Mouse (Mus musculus) left cerebral cortex, adult 2 months (tissue): Measurements from ENCODE around the gene Ptgfrn. TPM values are rescaled to one million over a fixed set of nuclear protein-coding genes. Genes with fewer than 3 reads are reported as not detected.
A peak's percentile ranks its signal among the peaks of the same experiment; 100 is the strongest.

Experiments
- DNase-seq, 2 experiments: peaks; one replicate each; pipeline ENCODE4 v3.0.0; 2021 to 2022; ENCODE audit warnings: low spot score in 2 of 2, mixed read lengths in 1 of 2; ENCODE audit errors: extremely low spot score in 1 of 2
- H3K27ac ChIP-seq: fragments of 200-600 bp; 2 replicates; pipeline ENCODE4 v1.8.1; 2022
- H3K4me3 ChIP-seq: fragments of 200-600 bp; 2 replicates; pipeline ENCODE4 v1.8.1; 2022
- CTCF ChIP-seq: fragments of 200-600 bp; IDR thresholded peaks from 2 replicates; pipeline ENCODE4 v1.8.1; 2022; ENCODE audit warnings: antibody characterized with exemption, mild to moderate bottlenecking, moderate library complexity
- intact Hi-C: fragments of 180-260 bp; cut with DNase I; formaldehyde crosslinking; loops from one replicate; pipeline ENCODE4 v1.15.1; 2025
- total RNA-seq, 2 experiments: library from RNA; stranded (reverse); gene quantifications; 2 replicates each; pipeline ENCODE4 v1.2.3; 2021

Gene Ptgfrn
- total RNA-seq, 2 experiments from 2014 or later = 39.7 to 40.7 TPM

DNA sequence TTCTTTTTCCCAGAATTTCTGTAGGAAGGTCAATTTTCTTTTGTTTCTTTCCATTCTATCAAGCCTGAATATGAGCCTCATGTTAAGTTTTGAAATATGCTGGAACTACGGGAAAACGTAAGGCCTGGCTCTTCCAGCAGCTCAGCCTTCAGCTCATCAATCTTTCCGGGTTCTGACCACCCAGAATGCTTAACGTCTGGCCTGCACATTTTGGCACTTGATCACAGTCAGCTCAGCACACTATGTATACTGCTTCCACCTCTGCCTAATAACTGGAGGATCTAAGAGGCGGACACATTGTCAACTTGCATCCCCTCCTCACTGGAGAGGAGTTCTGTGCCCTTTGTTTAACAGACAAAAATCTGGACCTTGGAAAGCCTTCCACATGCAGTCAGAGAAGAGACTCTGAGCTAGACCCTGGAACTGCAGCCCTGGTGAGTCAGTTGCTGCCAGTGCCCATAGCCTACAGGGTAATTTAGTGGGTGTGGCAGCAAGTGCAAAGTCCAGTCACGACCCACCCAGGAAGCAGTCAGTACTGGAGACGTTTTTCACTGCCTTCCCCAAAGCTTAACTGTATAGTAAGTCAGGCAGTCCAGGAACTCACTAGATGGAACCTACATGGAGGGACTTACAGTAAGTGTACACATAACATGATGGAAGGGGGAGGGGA lies 1.9 kb upstream of the Ptgfrn start:
- Histone ChIP-seq H3K4me3 (no peak overlapping the region), H3K27ac (no peak overlapping the region)
- DNase-seq = no peak
- intact Hi-C loops = no loop called here
- no peak for TF ChIP-seq CTCF

DNA sequence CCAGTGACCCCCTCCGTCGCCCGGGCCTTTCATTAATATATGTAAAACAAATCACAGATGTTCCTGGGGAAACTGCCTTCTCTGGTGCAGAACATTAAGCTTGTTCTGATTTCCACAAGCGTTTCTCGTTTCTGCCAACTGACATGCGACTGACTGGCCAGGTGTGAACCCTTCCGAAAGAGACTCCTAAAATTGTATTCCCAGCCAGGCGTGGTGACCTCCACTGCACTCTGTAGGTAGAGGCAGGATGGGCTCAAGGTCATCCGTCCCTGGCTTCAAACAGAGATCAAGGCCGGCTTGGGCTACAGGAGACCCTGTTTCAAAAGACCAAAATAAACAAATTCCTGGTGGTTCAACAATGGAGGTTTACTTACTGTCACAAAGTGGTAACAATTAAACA lies 1.2 kb upstream of the Ptgfrn start:
- Histone ChIP-seq H3K4me3 (no peak overlapping the region), H3K27ac (no peak overlapping the region)
- DNase-seq = no peak
- intact Hi-C loops = no loop called here
- no peak for TF ChIP-seq CTCF

DNA sequence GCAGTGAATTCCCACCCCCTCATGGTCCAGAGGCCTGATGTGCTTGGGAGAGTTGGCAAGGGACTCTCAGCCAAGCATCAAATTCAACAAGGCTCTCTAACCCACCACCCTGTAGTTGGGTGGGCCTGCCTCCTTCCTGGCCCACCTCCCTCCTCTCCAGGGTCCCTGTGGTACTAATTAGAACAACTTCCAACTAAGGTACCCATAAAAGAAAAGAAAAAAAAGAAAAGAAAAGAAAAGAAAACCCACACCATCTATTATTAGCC lies 693 bp upstream of the Ptgfrn start:
- Histone ChIP-seq H3K27ac (0 out of 2 replicates have a peak overlapping the region, but pooled peaks have one; percentile 66), H3K4me3 (peak overlapping the region; percentile 70; the same call in 1 of the 2 replicates)
- intact Hi-C loops = no loop called here
- no peak for DNase-seq
- no peak for TF ChIP-seq CTCF

DNA sequence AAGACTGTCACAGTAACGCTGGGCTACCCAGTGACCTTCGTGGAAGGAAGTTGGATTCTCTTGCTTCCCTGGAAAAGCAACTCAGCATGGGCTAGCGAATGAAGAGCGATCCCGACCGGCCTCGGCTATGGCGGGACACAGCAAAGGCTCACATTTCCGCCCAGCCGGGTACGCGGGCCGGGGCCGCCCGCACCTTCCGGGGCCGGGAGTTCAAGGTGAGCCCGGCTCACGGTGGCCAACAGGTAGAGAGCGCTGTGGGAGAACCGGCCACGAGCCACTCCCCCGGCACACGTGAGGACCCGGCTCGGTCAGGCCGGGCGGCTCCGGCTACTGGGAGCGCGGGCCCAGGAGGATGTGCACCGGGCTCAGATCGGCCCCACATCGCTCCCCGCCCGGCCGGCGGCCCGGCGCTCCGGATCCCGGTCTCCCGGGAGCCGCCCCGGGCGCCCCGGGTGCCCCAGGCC lies 488 bp downstream of the Ptgfrn start:
- H3K27ac ChIP-seq = peak overlapping the region; percentile 72
- intact Hi-C loops = loop anchor here (5.0 kb wide), 1 partner anchor 188 kb away; no protein-coding TSS in a partner anchor
- H3K4me3 ChIP-seq = peak overlapping the region; percentile 70
- DNase-seq = no peak
- no peak for TF ChIP-seq CTCF

DNA sequence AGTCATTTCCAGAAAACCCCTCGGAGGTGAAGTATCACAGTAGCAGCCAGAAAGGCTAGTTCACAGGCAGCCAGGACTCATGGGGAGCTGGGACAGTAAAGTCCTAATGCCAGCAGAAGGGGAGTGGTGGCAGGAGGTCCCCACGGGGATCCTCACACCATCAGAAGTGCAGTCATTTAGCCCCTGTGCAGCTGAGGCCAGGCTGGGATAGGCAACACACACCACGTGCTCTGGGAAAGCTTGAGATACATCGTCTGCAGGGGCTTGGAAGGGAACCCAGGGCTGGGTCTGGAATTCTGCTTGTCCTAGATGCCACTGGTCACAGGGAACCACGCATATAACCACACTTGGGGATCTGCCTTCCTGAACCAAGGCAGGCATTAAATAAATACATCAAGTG lies 1.2 kb downstream of the Ptgfrn start:
- peak overlapping the region; percentile 70 for H3K4me3 ChIP-seq
- H3K27ac ChIP-seq = no peak overlapping the region
- DNase-seq = no peak
- TF ChIP-seq CTCF = no peak
- intact Hi-C loops = loop anchor here (5.0 kb wide), 1 partner anchor 188 kb away; no protein-coding TSS in a partner anchor

DNA sequence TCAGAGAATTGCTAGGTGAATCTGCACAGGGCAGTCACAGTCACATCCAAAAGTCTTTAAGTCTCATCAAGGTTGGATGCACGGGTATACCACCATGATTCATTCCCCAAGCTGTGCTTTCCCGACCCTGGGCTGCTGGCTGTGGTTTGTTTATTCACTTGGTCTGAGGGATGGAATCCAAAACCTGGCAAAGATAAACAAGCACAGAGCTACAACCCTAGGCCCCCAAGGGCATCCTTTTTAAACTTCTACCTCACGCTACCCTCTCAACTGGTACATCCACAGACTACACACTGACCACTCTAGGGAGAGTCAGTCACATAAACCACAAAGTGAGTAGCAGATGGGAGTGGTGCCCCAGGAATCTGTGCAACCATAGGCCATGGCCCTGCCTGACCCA lies 1.8 kb downstream of the Ptgfrn start:
- H3K27ac ChIP-seq = no peak overlapping the region
- intact Hi-C loops = loop anchor here (5.0 kb wide), 1 partner anchor 189 kb away; no protein-coding TSS in a partner anchor
- DNase-seq = no peak
- no peak overlapping the region for H3K4me3 ChIP-seq
- no peak for TF ChIP-seq CTCF

DNA sequence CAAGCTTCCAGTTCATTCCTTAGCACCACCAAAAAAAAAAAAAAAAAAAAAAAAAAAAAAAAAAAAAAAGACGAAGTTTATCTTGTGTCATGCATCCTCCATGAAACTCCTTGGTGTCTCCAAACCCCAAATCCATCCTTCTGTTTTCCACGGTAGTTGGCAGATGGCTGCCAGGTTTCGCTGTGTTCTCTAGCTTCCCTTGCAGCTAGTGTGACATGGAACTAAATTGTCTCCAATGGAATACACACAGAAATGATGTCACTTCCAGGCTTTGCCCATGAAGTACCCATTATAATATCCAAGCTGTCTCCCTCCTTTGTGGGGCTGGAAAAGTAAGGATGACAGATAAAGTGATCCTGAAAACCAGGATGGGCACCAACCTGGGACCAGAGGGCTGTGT lies 3.8 kb downstream of the Ptgfrn start:
- no peak for TF ChIP-seq CTCF
- intact Hi-C loops = loop anchor here (5.0 kb wide), 1 partner anchor 191 kb away; no protein-coding TSS in a partner anchor
- DNase-seq = no peak
- no peak overlapping the region for H3K4me3 ChIP-seq
- H3K27ac ChIP-seq = no peak overlapping the region

DNA sequence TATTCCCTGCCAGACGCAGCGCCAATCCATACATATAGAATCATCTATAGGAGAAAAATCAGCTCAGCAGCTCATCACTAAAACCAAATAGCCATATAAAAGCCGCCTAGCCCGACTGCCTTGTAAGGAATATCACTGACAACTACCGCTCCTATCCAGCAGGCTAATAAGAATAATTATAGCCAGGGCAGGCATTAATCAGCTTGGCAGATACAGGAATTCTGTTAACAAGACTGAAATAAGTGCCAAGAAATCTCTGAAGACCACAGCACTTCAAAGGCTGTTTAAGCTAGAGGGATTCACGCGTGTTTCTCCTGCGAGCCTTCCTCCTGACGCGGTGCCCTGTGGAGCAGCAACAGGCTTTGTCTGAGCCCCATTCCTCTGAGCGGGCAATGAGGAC lies 4.6 kb downstream of the Ptgfrn start:
- intact Hi-C loops = loop anchor here (5.0 kb wide), 1 partner anchor 192 kb away; no protein-coding TSS in a partner anchor
- TF ChIP-seq CTCF = no peak

DNA sequence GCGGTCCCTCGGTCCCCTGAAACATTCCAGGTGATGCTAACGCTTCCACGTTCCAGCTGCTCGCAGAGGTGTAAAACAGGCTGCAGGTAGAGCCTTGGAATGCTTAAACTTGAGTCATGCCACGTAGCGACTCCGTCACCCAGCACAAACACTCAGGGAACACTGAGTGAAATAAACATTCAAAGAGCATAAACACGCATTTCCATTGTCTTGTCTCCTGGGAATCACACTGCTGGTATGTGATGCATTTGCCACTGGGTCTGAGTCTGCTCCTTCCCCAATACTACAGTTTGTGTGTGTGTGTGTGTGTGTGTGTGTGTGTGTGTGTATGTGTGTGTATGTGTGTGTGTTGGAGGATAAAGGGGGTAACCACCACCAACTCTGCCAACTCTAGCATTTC lies 5.2 kb downstream of the Ptgfrn start:
- TF ChIP-seq CTCF = no peak
- H3K27ac ChIP-seq = no peak overlapping the region
- H3K4me3 ChIP-seq = no peak overlapping the region
- no peak for DNase-seq
- intact Hi-C loops = loop anchor here (5.0 kb wide), 1 partner anchor 192 kb away; no protein-coding TSS in a partner anchor

More for the DNA sequence above, 4.6 kb downstream of the Ptgfrn start:
- no peak for DNase-seq
- 0 out of 2 replicates have a peak overlapping the region, but pooled peaks have one; percentile 1 for H3K27ac ChIP-seq
- no peak overlapping the region for H3K4me3 ChIP-seq

DNA sequence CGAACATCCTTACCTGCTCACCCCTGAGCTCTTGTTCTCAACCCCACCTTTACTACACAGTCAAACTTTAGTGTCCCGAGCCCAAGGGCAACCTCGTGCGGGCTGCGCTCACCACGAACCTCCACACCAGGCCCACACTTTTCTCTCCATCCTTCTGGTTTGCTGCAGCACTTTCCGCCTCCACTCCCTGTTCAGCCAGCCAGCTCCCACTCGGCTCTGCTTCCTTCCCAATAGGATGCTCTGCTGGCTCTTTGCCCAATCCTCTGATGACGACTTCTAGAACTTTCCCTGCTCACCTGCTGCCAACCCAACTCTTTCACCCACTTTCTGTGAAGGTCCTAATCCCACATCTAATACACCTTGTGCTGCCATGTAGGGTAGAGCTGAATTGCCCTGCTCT lies 6.3 kb downstream of the Ptgfrn start:
- TF ChIP-seq CTCF = no peak
- DNase-seq = peak; percentile 51 to 56
- intact Hi-C loops = loop anchor here (2.0 kb wide), 1 partner anchor 55 kb away; no protein-coding TSS in a partner anchor
- peak overlapping the region; percentile 55 for H3K27ac ChIP-seq
- no peak overlapping the region for H3K4me3 ChIP-seq

DNA sequence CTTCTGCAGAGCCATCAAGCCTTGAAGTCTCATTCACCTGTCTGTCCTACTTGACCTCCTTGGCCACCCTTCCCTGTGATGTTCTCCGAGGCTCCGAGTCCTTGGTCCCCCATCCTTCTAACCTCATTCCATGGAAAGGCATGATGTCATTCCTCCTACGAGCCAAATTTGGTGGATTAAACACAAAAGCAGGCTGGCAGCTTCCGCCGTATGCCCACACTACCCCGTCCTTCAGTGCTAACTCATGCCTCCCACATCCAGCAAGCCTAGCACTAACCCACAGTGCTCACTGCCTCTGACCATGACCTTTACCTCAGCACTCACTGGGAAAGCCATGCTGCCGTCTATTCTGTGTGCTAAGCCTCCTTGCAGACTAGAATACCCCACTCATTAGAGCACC lies 8.0 kb downstream of the Ptgfrn start:
- DNase-seq = no peak
- intact Hi-C loops = loop anchor here (2.0 kb wide), 1 partner anchor 53 kb away; no protein-coding TSS in a partner anchor
- no peak overlapping the region for H3K4me3 ChIP-seq
- peak overlapping the region; percentile 57; the same call in 1 of the 2 replicates for H3K27ac ChIP-seq
- no peak for TF ChIP-seq CTCF

DNA sequence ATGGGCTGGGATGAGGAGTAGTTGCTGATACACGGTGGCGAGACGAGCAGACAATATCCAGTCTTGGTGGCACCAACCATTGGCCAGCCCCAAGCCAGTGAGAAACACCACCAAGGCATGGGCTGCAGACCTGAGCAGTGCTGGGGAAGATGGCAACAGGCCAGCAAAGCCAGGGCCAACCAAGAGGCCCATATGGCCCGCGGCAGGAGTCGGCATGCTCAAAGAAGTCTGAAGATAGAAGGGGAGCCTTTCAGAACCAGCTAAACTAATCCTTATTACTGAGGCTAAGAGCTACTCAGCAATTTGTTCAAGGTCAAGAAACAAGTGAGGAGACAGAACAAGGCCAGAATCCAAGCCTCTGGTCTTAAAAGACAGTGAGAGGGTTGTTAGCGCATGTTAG lies 8.9 kb downstream of the Ptgfrn start:
- Histone ChIP-seq H3K4me3 (no peak overlapping the region), H3K27ac (0 out of 2 replicates have a peak overlapping the region, but pooled peaks have one; percentile 19)
- intact Hi-C loops = no loop called here

More for the DNA sequence above, 8.9 kb downstream of the Ptgfrn start:
- DNase-seq = no peak
- no peak for TF ChIP-seq CTCF
